Mouse (Mus musculus) kidney, postnatal 36 days (tissue): Measurements from ENCODE around the gene Dpp6.
"Not testable (repeated sequence)": the region's sequence is repeated elsewhere in the genome, so short reads cannot be mapped to it uniquely, and the experiment has no call there.

Experiments
- DNase-seq, 2 experiments: peaks; one replicate each; pipeline ENCODE4 v3.0.0; 2021 to 2022; ENCODE audit warnings: mixed read lengths in 2 of 2

Dpp6 gene

DNA sequence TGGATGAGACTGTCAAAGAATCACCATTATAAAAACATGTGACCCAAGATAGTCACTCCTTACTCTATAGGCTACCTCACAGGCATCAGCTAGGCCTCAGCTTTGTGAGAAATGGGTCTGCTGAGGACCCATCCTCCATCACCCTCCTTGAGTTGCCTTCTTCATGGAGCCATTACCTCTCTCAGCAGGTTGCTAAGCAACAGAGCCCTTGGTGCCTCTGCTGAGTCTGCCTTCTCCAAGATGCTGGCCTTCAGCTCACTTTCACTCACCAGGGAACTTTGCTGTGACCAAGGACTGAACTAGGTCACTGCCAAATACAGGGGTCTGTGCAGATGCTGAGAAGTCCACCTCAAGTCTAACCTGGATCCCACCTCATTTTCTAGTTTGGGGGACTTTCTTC lies 582.1 kb downstream of the Dpp6 start:
- no peak for DNase-seq

DNA sequence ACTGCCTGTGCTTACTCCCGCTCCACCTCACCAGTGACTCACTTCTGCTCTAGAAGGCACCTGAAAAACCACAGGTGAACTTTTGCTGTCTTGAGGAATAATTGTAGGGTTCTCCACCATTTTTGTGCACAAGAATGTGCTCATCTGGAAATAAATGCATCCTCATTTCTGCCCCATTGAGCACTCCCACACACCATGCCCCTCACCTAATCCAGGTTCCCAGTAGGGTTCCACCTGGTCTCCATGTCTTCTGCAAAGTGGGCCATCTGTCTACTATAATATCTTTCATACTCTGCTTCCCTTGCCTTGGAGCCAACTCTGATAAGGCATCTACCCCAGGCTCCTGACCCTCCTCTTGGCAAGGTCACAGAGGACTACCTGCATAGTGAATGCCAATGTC lies 585.6 kb downstream of the Dpp6 start:
- DNase-seq, result no peak

DNA sequence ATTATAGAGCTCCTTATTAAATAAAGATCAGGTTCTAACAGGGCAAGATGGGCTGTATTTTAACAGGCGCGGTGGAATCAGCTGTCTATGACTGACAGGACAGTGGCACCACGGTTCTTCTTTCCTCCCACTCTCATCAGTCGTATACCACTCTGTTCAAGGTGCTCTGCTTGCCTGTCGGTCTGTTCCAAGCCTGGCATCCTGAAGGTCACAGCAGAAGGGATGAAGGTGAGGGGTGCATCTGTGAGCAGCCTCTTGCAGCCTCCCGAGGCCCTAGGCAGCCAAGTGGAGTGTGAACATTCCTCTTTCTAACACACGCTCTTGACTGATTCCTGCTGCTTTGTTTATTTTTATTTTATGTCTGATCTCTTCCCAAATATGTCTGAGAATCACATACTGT lies 591.9 kb downstream of the Dpp6 start:
- no peak for DNase-seq

DNA sequence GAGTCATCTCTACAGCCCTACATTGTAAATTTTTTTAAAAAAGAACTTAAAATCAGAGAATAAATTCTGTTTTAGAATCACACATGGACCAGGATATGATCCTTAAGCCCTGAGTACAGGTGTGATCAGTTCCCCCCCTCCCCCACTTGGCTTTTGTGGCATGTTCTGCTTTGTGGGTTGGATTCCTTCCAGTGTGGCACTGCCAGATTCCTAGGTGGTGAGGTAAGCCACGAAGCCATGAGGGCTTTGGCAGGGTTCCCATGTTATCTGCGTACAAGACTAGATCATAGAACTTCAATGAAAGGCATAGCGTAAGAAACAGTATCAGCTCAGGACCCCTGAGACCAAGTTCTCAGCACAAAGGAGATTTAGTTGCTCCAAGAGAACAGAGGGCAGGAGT lies 596.0 kb downstream of the Dpp6 start:
- peak; percentile 84 to 87 for DNase-seq

DNA sequence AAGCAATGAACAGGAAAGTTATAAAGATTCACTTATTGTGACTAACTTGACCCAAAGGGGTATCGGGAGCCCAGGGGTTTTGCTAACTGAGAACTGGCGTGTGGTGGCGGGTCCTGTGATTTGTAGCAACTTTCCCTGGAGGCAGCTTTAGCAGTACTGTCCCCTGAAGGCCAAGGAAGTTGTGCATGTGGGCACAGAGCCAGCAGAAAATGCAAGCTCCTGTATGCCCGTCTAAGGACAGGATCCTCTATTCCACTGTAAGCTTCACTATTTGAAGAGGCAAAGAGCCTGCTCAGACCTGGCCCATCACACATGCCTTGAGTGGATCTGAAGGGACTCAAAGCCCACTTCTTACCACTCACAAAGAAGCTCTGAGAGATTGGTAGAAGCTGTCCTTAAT lies 598.5 kb downstream of the Dpp6 start:
- peak in 1 of 2 experiments; percentile 3 for DNase-seq

DNA sequence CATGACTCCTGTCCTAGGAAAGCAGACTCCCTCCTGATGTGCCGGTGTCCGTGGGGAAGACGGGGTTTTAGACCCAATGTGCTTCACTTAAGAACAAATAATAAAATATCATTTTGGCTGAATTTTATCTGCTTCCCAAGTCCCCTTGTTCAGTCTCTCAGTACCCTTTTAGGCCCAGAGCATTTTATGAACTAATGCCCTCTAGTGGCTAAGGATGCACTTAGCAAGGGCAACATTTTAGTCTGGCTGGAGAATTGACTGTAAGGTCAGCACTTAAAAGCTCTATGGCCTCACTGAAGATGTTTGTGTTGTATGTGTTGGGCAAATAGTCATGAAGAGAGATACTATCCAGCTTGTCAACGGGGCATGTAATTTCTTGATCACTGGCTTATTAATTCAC lies 599.6 kb downstream of the Dpp6 start:
- peak in 1 of 2 experiments; percentile 12 for DNase-seq

DNA sequence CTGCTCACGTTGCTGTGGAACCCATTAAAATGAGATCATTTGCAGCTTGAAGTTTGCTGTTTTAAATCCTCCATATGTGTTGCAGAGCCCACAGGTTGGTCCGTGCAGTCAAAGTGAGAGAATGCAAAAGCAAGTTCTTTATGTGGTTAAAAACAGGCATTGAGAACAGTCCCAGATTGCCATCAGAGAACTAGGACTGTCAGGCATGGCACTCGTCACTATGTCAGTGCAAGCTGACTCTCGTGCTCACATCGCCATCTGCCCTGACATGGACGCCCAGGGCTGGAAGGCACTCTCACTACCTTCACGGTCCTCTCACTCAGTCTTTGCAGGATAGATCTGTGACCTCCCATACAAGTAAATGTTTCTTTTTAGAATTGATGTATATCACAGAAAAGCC lies 600.4 kb downstream of the Dpp6 start:
- DNase-seq, result no peak

DNA sequence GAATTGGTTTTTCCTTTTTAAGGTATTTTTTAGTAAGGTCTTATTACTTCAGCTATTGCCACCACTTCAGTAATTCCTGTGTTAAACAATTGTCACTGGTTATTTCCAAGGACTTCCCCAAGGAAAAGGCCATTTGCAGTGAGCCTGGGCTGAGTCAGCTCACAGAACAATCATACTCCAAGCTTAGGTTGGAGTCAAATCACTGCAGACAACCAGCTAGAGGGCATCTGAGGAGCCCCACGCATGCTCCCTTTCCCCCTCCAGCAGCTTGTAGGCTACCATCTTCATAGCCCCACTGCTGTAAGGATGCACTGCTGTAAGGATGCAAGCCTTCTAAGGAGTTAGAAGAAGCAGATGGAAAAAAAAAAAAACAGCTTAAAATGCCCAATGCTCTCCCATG lies 601.9 kb downstream of the Dpp6 start:
- DNase-seq, result no peak

DNA sequence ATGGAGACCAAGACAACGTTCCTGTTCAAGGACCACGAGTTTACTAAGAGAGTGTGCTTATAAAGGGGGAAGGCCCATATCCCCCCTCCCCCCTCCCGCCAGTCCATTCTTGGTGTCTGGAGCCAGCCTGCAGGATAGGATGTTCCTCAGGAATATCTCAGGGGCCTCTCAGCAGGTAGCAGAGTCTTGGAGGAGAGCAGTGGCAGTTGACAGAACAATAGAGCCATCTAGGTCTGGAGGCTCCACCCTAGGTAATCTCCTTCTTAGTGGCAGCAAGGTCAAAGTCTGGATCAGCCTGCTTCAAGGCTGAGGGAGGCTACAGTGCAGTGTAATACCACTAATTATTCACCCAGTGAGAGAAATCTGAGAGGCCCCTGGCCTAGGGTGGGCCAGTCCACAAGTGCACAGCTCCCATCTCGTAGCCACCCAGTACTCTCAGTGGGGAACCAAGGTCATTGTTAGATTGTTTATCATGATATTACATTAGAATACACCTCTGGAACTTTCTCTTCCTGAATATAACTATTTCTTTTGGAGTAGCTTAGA lies 604.2 kb downstream of the Dpp6 start:
- no peak for DNase-seq

DNA sequence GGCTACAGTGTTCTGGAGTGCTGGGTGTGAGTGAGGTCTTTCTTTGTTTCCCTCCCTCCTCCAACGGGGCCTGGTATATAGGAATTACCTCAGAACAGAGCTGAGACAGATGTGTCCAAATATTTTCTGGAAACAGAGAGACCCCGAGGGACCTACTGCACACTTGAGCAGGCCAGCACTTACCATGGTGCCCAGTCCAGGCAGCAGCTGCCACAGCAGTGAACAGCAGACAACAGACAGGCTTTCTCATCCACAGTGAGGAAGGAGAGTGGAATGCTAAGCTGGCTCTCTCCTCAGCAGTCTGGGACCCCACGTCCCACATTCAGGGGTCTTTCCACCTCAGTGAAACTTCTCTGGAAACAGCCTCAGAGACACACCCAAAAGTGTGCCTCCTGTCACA lies 606.8 kb downstream of the Dpp6 start:
- no peak for DNase-seq

DNA sequence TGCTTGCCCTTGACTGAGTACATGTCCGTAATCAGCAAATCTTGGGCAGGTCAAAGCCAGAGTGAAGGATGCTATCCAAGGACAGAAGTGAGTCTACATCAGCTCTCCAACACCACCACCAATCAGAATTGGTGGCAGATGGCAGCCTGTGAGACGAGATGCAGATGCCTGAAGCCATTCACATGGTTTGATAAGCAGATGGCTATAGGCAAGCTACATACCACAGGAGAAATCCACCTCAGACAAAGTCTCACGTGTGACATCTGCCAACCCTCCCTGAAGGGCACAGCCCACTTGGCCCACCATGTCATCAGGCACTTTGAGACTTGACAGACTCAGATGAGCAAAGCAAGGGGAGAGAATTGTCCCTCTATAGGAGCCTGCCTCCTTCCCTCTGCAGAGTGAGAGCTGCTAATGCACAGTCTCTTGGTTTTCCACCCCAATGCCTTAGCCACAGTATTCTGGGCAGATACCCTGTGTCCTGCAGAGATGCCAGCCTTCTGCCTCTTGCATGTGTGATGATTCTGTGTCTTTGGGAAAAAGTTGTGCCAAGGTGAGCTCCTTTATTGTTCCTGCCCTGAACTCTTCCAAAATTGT lies 607.6 kb downstream of the Dpp6 start:
- no peak for DNase-seq

DNA sequence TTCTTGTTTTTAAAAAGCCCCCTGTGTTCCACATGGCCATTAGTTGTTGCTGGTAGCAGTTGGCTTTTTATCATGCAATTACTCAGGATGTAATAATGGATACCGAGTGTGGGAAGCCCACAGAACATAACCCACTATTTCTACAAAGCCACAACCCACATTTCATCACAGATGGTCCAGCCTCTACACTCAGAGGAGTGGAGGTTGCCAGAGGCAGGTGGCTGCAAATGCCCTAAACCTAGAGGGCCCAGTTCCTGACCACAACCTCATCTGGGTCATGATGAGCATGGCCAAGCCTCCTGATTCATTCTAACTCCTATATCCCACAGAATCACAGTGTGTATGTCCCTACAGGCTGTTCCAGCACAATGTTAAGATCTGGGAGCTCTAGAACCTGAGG lies 609.2 kb downstream of the Dpp6 start:
- DNase-seq, result no peak

DNA sequence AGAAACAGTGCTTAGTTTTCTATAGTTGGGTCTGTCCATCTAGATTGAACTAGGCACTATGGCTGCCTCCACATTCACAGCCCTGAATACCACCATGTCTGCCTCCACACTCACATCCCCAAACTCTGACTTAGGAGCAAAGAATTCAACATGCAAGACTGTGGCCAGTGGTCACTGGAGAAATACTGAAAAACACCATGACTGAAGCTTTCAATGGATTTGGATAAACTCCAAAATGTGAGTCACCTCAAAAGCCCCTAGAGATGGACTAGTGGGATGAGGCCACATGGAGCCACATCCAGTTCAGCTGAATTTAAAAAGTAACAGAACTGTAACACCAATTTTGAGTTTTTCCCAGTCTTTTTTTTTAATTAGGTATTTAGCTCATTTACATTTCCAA lies 616.6 kb downstream of the Dpp6 start:
- no peak for DNase-seq

DNA sequence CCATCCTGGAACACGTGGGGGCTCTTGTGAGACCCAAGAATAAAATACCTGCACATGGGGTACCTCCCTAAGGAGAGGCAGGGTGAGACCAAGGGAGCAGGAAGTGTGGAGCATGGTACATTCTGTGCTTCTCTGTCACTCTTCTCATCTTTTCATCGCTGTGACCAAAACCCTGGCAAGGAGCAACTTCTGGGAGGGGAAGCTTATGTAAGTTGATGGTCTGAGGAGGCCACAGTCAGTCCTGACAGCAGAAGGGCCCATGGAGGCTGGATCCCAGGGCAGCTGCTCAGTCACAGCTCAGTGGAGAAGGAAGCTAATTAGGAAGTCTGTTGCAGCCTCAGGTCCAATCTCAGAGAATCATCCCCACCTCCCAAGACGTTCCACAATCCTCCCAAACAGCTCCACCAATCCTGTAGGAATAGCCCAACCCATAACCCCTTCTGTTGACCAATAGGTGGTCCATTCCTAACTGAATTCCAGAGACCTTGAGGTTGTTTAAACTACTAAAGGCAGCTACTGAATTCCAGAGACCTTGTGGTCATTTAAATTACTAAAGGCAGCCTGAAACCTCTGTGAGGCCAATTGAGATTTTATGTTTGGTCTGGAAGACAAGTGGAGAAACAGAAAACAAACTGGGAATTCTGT lies 636.3 kb downstream of the Dpp6 start:
- DNase-seq, result no peak

DNA sequence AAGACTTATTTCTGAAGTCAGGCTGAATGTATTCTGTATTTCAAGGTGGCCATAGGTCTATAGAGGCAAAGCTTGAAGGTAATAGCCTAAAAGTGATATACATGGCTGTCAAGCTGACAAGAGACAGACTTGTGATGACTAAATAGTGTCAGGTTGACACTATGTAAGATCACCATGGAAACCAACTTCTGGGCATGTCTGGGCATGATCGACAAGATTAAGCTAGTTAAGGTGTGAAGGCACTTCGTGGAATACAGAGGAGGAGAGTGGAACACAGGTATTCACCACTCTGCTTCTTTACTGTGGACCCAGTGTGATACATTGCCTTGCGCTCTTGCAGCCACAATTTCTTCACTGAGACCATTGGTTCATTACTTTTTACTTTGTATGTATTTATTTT lies 637.4 kb downstream of the Dpp6 start:
- DNase-seq, result no peak

DNA sequence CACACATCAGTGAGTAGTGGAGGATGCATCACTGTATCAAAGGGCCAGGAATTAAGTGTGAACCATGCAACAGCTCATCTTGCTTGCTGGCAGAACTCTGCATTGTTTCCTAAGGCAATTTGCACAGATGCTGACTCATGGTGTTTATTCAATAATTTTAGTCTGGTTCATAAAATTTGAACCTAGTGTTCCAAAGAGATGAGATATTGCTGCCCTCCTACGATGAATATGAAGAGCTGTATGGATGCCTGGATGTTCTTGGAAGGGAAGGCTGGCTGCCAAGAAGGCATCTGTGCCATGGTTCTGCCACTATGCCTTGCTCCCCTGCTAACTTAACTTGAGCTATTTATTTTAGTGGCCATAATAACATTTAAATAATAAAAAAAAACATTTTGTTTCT lies 640.0 kb downstream of the Dpp6 start:
- DNase-seq, result no peak

DNA sequence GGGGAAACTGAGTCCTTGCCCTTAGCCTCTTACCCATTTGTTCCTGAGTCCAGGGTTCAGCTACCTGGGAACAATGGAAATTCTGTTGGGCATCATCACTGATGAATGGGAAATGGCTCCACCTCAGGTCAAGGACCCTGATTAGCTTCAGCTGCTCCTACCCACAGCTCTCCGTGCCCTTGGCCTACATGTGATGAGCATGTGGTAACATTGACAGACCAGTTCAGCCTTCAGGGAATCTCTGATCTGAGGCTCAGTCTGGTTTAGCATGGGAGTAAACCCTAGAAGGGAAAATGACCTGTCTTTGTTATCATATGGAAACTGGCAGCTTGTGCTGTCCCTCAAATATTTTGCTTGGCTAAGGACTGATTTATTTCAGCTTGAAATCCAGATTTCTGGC lies 640.7 kb downstream of the Dpp6 start:
- no peak for DNase-seq

DNA sequence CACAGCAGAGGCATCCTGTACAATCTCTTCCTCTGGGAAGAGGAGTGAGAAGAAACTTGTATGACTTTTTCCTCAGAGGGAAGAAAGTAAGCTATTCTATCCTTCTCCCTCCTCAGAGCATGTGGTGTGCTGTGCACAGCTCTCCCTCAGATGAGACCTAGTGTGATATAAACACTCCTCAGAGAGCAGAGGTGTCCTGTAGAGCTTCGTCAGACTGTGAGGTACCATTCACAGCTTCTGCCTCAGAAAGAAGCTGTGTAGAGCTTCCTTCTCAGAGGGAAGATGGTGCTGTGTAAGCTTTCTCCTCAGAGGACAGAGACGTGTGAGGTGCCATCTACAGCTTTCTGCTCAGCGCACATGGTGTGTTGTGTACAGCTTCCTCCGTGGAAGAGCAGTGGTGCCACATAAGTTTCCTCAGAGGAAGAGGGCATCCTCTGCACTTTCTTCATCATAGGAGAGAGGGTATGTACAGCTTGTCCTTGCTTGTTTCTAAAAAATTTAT lies 658.0 kb downstream of the Dpp6 start:
- no peak for DNase-seq

DNA sequence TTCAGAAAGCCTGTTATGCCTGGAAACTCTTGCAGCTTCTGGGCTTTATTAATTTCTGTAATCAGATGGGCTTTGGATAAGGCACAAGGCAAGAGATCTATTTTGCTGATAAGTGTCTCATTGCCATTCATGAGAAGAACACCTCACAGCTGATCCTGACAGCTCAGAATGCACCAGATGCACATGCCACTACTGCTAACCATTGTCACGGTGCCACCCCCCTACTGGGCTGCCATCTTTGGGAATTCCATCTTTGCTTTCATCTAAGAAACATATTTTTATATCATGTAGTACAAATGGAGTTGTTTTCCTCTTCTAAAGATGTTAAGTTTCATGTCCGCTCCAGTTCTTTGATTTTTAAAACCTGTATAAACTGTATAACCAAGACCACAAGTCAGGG lies 664.7 kb downstream of the Dpp6 start:
- DNase-seq, result no peak

DNA sequence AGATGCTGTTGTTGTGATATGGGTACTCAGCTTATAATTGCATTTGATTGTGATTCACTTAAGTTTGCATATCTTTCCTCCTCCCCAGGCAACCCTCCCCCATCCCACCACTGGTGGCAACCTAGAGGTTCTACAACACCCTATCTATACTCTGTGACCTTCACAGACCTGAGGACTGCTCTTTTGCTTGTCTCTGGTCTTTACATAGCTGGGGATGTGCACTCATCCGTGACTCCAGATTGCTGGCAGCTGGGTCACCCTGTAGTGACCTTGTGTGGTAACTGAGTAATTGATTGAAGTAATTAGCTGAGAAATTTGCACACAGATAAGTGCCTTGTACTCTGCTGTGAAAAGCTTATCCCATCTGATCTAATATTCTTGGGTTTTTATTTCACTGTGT lies 669.1 kb downstream of the Dpp6 start:
- peak; percentile 6 to 11 for DNase-seq

DNA sequence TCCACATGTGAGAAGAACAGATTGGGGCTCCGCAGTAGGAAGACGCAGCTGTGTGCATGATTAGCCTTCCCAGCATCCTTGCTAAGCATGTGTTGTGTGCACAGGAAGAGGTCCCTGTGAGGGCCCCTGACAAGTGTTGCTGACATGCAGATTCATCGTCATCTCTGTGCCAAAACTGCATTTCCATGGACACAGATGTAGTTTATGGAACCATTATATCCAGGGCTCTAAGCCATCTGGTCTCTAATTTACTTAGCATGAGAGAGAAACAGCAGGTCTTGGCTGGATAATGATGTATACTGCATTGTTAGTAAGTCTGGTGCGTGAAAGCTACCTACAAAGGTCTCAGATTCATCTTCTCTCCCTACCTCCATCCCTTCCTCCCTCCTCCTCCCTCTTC lies 673.9 kb downstream of the Dpp6 start:
- DNase-seq, result no peak

DNA sequence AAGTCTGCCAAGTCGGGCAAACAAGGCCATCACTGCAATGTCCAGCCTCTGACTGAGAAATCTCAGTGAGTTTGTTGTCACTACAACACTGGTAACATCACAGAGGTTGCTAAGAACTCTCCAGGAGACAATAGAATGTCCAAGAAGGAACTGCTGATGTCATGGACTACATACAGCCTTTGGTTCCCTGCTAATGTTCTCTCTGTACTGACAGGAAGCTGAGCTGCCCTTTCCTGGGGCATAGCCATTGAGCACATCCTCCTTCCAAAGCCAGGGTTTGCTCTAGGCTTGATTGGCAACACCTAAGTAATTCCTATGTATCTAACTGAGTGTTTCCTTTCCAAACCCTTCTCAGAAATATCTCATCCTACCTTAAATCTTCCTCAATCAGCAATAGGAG lies 684.3 kb downstream of the Dpp6 start, which contains the start of gene Speer4b:
TSS of gene Speer4b (minus strand) at position 101 of the 400 bp plus-strand sequence.
- not testable (repeated sequence) for DNase-seq

DNA sequence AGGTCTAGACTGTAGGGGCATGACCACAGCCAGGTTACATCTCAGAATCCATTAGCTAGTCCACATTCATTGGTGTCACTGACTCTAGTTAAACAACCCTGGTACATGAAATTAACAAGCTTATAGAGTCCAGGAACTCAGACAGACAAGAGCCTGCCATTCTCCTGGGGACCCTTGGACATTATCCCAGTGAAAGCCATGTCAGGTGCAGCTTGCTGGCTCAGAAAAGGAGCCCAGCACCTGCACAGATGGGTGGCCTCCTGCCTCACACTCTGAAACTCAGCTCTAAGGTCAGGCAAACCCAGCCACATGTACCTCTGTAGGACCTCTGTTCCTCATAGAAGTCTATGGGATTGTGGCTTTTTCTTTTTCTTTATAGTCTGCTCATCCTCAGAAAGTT lies 701.7 kb downstream of the Dpp6 start:
- DNase-seq, result no peak

DNA sequence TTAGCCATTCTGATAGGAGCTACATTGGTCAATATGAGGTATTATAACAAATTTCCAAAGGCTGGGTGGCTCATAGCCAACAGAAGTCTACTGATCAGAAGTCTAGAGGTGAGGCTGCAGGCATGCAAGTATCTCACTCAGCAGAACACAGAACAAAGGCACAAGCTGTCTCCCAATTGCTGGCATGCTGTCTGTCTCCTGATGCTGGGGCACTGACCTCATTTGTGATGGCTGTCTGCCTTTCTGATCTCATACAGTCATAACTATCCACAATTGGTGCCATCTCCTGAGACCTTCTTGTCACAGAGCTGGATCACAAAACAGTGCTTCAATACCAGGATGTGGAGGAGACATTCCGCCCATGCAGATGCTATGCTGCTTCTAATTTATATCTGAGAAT lies 709.9 kb downstream of the Dpp6 start:
- DNase-seq, result no peak

DNA sequence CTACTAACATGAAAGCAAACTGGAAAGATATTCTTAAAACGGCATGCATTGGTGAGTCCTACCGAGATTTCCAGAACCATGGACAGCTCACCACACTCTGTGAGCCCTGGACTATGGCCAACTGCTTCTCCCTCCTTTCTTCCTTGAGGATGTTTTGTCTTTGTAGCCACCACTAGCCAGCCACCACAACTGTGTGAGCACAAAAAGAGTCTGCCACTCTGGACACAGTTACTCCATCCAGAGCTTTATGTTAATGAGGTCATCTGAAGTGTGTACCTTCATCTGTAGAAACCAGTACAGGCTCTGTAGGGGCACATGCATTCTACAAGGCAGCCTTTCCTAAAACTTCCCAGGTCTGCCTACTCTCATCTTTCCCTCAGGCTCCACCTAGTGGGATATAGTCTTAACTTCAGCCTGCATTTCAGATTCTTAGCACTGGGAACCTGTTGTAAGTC lies 727.8 kb downstream of the Dpp6 start:
- DNase-seq, result peak; percentile 26 to 64
